Mouse (Mus musculus) MN1 (cell line): ENCODE measurements around the gene Slc5a2.
A peak's percentile ranks its signal among the peaks of the same experiment; 100 is the strongest.

ENCODE experiments used
- DNase-seq: peaks from one replicate; pipeline ENCODE4 v3.0.0-alpha.2; 2016; ENCODE audit warnings: low spot score

Slc5a2 gene

DNA sequence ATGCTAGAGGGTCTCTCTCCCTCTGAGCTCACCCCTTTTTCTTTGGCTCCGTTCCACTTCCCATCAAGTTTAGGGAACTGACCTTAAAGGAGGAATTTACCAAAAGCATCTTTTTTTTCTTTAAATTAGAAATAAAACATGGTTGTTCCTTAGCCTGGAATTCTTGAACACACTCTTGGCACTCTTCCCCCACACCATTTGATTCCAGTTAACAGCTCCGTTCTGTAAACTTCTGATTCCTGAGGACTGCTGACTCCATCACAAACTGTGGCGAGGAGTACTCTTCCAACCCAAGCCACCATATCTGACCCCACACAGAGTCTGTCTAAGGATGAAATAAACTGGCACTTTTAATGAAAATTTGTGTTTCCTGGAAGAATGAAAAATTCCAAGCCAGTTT, 35.5 kb downstream of the Slc5a2 start:
- DNase-seq: no peak

GRCm38 (mm10) chr7:128302151-128302550, 36.7 kb downstream of the Slc5a2 start:
- no peak for DNase-seq

GRCm38 (mm10) chr7:128304198-128304597, 38.7 kb downstream of the Slc5a2 start:
- DNase-seq: no peak

DNA sequence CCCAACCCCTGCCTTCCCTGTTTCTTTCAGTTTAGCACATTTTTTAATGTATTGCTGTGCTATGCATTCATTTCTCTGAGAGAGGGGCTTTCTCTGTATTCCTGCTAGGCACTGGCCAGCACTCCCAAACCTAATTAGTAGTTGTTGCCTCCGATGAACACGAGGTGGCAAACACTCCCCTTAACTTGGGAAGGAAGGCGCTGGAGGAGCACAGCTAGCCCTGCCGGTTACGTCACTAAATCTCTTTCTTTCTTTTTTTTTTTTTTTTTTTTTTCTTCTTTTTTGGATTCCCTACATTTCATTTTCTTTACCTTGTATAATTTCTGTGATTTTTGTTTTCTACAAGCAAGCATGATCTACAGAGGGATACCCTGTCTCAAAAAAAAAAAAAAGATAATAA, 39.5 kb downstream of the Slc5a2 start:
- peak; percentile 86 for DNase-seq

DNA sequence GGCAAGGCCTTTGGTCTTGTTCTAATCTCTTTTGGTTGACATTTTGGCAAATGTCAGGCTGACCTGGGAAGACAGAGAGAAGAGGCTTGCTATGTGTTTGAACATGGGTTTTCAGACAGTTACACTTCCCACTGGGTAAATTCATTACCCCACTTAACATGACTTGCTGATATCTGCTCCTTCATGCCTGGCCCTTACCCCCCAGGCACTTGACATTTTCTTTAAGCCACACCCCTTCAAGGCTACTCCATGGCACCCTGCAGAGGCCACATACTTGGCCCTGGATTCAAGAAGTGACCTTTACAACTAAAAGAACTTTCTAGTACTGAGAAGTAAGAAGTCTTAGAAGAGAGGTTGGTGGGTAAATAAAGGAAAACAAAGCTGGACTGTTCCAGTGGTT, 42.4 kb downstream of the Slc5a2 start:
- no peak for DNase-seq

GRCm38 (mm10) chr7:128309216-128309615, 43.8 kb downstream of the Slc5a2 start:
- DNase-seq: peak; percentile 44

DNA sequence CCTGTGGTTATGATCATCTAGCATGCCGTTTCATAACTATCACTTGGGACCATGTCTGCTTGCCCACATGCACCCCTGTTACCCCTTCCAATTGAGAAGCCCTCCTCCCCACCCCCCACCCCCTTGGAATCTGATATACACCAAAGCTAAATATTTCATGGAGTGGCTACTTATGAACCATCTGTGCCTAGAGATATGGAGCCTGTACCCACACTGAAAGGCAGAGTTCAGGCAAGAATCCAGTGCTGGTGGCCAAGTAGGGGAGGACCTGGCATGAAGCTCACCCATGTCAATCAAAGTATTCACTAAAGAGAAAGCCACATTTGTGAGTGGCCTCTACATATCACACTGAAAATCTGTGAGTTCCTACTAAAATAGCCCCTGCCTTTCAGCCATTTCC, 44.3 kb downstream of the Slc5a2 start:
- peak; percentile 38 for DNase-seq

- peak; percentile 81 for DNase-seq
Observed at GRCm38 (mm10) chr7:128310229-128310688, 44.8 kb downstream of the Slc5a2 start.

- DNase-seq: no peak
Observed at GRCm38 (mm10) chr7:128311263-128311662, 45.8 kb downstream of the Slc5a2 start.

- DNase-seq: no peak
Observed at GRCm38 (mm10) chr7:128311811-128312210, 46.4 kb downstream of the Slc5a2 start.

DNA sequence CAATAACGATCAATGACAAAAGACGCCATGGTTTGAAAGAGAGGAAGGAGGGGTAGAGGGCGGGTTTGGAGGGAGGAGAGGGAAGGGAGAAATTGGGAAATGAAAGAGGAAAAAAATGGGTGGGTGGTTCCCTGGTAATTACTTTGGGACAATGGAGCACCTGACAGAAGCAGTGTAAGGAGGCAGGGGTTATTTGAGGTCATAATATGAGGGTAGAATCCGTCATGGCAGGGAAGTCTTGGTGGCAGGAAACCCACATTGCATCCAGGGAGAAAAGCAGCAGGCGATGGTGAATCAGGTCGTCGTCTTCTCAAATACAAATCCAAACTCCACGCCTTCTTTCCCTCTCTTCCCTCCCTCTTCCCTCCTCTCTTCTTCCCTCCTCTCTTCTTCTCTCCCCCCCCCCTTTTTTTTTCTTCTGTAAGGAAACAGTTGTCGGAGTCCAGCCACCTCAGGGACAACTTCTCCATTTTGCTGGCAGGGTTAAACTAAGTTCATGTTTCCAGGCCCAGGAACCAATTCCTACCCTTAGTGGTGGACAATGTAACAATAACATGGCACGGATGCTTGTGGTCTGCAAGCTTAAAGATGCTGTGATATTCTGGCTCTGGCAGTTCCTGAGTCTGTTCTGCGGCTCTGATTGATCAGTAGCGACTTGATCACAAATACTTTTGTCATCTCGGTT, 47.1 kb downstream of the Slc5a2 start:
- no peak for DNase-seq

DNA sequence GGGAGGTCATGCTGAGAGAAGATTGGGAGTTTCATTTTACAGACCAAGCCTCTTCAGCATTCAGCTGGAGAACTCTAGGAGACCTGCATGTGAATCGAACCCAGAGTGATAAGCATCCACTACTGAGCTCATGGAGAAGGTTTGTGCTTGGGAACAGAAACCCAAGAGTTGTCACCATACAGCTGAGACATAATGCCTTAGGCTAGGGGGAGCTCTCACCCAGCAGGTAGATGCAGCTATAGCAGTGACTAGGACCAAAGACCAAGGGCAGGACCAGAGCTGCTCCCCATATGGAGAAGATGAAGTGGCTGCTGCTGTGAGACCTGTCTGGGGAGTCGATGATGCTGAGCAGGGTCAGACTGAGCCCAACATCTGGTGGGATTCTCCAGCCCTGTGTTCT, 48.1 kb downstream of the Slc5a2 start:
- DNase-seq: no peak

DNA sequence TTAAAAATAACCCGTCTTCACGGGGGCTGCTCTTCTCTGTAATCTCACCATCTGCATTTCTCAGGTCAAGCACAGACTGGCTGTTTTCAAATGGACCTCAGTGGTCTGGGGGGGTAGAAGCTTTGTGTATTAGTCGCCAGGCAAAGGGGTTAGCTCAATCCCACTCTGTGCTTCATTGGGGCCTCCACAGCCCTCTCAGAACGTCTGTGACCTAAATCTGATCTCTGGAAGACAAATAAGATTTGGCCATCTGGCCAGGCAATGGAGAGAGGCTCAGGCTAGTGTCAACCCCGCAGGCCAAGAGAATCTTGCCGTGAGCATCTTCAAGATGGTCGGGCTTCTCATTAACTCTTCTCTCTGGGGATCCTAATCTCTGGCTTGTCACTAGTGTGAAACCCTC, 49.0 kb downstream of the Slc5a2 start:
- DNase-seq: no peak

DNA sequence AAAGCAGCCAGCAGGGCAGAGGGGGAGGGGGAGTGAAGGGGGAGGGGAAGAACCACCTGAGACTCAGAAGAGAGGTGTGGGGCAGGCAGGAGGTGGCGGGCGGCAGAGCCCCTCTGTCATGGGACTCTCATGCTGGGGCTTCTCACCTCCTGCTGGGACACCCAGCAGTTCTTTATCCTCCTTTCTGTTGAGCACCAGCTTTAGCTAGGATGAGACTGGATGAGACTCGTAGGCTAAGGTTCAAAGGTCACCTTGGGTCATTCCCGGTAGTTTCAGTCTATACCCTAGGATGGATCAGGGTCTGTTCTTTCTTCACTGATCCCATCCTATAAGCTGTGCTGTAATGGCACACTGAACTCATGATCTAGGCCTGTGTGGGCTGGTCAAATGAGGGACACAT, 51.6 kb downstream of the Slc5a2 start:
- no peak for DNase-seq

DNA sequence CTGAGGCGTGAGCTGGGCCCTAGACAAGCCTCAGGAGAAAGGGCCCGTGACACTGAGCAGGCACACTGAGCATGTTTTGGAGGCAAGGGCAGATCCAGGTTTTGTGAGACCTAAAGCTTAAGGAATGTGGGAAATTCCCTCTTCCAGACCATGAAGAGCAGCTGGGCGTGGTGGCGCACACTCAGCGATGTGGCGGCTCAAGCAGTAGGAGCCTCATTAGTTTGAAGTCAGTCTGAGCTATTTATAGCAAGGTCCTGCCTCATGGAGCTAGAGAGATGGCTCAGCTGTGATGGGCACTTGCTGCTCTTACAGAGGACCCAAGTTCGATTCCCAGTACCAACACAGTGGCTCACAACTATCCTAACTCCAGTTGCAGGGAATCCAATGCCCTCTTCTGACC, 53.7 kb downstream of the Slc5a2 start:
- DNase-seq: no peak

DNA sequence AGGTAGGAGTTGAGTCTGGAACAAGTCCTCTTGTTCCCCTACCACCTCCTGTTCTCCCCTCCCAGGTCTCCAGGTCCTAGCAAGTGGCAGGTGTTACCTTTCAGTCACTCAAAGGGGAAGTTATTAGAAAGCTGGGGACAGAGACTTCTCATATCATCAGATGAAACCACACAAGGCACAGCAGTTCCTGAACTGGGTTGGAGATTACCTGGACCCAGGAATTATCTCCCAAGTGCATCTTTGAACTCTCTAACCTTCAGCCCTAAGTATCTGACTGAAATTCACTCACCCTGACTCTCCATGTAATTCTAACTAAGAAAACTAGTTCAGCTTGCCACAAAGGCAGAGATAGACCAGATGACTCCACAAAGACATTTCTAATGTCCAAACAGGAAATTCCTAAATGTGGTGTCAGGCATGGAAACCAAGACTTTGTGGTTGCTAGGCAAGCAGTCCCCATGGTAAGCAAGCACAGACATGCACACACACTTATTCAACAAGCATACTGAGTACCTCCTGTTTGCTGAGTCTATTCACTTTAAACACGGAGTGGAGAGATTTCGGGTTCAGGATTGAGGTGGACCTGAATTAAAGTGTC, 54.9 kb downstream of the Slc5a2 start:
- no peak for DNase-seq

- no peak for DNase-seq
Observed at GRCm38 (mm10) chr7:128321260-128321659, 55.8 kb downstream of the Slc5a2 start.
